Mouse (Mus musculus): ENCODE results near the gene Tnfrsf18. TPM values are rescaled to one million over a fixed set of nuclear protein-coding genes. Genes with fewer than 3 reads are reported as not detected.

The Tnfrsf18 gene
- polyA plus RNA-seq, 1 experiment: 7.9 TPM

- Histone ChIP-seq H3K4me1 (ENCODE audit: control insufficient read depth, insufficient read depth, low read length) (no peaks in the 10 kb centered on the region), H3K4me3 (replicated peaks; ENCODE audit: control insufficient read depth, low read depth, low read length) (no peak overlapping the region), H3K27ac (ENCODE audit: control insufficient read depth, insufficient read depth, low read depth, low read length, poor library complexity) (no peak overlapping the region)
- WGBS: 78% methylated on average over 9 of the region's 9 CpGs
- TF ChIP-seq CTCF (IDR thresholded peaks at IDR 0.05; ENCODE audit: control insufficient read depth, insufficient read depth, low read length) (no peak), POLR2A (IDR thresholded peaks at IDR 0.05; ENCODE audit: borderline replicate concordance, control insufficient read depth, low read depth, low read length) (no peak)
These were observed 32.9 kb downstream of the Tnfrsf18 start for GRCm38 (mm10) chr4:156058826-156059225.

- Histone ChIP-seq H3K27ac (ENCODE audit: control insufficient read depth, insufficient read depth, low read depth, low read length, poor library complexity) (no peak within 1 kb of the TSS), H3K4me3 (replicated peaks; ENCODE audit: control insufficient read depth, low read depth, low read length) (no peak within 1 kb of the TSS), H3K4me1 (ENCODE audit: control insufficient read depth, insufficient read depth, low read length) (no peaks in the 10 kb centered on the region)
- TF ChIP-seq POLR2A (IDR thresholded peaks at IDR 0.05; ENCODE audit: borderline replicate concordance, control insufficient read depth, low read depth, low read length): no peak
- 72% methylated on average over 5 of the region's 5 CpGs for WGBS
These were observed 33.3 kb downstream of the Tnfrsf18 start, which contains the start of gene Ttll10 for GRCm38 (mm10) chr4:156059261-156059660. Ttll10 (minus strand) TSS chr4:156059414.

- TF ChIP-seq CTCF (IDR thresholded peaks at IDR 0.05; ENCODE audit: control insufficient read depth, insufficient read depth, low read length) (no peak), POLR2A (IDR thresholded peaks at IDR 0.05; ENCODE audit: borderline replicate concordance, control insufficient read depth, low read depth, low read length) (no peak)
- Histone ChIP-seq H3K4me3 (replicated peaks; ENCODE audit: control insufficient read depth, low read depth, low read length) (no peak overlapping the region), H3K27ac (ENCODE audit: control insufficient read depth, insufficient read depth, low read depth, low read length, poor library complexity) (no peak overlapping the region), H3K4me1 (ENCODE audit: control insufficient read depth, insufficient read depth, low read length) (no peaks in the 10 kb centered on the region)
- WGBS: 64% methylated on average over 10 of the region's 10 CpGs
These were observed 33.7 kb downstream of the Tnfrsf18 start for GRCm38 (mm10) chr4:156059713-156060112.

DNA sequence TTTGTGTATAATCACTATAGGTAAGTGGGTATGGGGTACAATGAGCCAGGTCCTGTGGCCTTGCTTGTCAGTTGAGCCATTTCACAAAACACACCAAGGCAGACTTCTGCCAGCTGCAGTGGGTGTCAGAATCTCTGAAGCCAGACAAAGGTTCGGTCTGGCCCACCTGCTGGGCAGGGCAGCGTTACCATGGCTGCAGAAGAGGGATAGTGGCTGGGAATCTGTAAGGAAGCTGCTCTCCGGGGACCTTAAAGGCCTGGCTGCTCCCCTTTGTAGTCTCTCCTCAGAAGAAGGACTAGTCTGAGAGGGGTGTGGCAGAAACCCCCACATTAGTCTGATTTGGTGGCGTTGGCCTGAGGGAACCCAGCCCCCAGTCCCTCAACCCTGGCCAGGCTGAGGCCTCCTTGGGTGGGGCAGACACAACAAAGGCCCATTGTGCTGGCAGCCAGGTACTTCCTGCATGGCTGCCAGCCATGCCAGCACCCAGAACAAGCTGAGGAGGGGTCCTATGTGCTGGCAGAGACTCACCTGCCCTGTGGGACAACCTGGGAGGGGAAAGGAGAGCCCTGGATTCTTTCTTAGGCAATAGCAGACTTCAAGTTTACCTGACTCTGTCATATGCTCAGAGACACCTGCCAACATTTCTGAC, 38.0 kb downstream of the Tnfrsf18 start:
- Histone ChIP-seq H3K4me1 (ENCODE audit: control insufficient read depth, insufficient read depth, low read length) (peaks cover 5% of the 10 kb centered on the region), H3K4me3 (replicated peaks; ENCODE audit: control insufficient read depth, low read depth, low read length) (no peak overlapping the region), H3K27ac (ENCODE audit: control insufficient read depth, insufficient read depth, low read depth, low read length, poor library complexity) (no peak overlapping the region)
- no peak for TF ChIP-seq CTCF (IDR thresholded peaks at IDR 0.05; ENCODE audit: control insufficient read depth, insufficient read depth, low read length)
- no peak for TF ChIP-seq POLR2A (IDR thresholded peaks at IDR 0.05; ENCODE audit: borderline replicate concordance, control insufficient read depth, low read depth, low read length)
- WGBS: 70% methylated on average over 4 of the region's 4 CpGs

DNA sequence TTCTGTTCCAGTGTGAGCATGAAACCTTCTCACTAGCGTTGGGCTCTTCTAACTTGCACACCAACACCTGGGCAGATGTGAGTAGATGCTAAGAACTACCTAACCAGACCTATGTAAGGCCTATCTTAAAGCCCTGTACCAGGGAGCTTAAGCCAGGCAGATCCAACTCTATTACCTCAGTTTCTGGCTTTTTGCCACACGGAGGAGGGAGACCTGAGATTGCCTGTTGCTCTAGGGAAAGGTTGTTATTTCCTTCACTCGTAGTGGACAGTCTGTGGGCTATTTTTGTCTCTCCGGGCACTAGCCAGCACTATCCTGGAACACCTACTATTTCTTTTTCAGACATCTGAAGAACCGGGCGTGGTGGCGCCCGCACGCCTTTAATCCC, 38.5 kb downstream of the Tnfrsf18 start:
- Histone ChIP-seq H3K4me3 (replicated peaks; ENCODE audit: control insufficient read depth, low read depth, low read length) (no peak overlapping the region), H3K4me1 (ENCODE audit: control insufficient read depth, insufficient read depth, low read length) (peaks cover 5% of the 10 kb centered on the region), H3K27ac (ENCODE audit: control insufficient read depth, insufficient read depth, low read depth, low read length, poor library complexity) (no peak overlapping the region)
- TF ChIP-seq POLR2A (IDR thresholded peaks at IDR 0.05; ENCODE audit: borderline replicate concordance, control insufficient read depth, low read depth, low read length) (no peak), CTCF (IDR thresholded peaks at IDR 0.05; ENCODE audit: control insufficient read depth, insufficient read depth, low read length) (no peak)
- 83% methylated on average over 9 of the region's 9 CpGs for WGBS

GRCm38 (mm10) chr4:156065156-156065894, 39.4 kb downstream of the Tnfrsf18 start:
- no peak for TF ChIP-seq POLR2A (IDR thresholded peaks at IDR 0.05; ENCODE audit: borderline replicate concordance, control insufficient read depth, low read depth, low read length)
- 74% methylated on average over 10 of the region's 10 CpGs for WGBS
- Histone ChIP-seq H3K4me3 (replicated peaks; ENCODE audit: control insufficient read depth, low read depth, low read length) (no peak overlapping the region), H3K4me1 (ENCODE audit: control insufficient read depth, insufficient read depth, low read length) (peaks cover 5% of the 10 kb centered on the region), H3K27ac (ENCODE audit: control insufficient read depth, insufficient read depth, low read depth, low read length, poor library complexity) (no peak overlapping the region)

DNA sequence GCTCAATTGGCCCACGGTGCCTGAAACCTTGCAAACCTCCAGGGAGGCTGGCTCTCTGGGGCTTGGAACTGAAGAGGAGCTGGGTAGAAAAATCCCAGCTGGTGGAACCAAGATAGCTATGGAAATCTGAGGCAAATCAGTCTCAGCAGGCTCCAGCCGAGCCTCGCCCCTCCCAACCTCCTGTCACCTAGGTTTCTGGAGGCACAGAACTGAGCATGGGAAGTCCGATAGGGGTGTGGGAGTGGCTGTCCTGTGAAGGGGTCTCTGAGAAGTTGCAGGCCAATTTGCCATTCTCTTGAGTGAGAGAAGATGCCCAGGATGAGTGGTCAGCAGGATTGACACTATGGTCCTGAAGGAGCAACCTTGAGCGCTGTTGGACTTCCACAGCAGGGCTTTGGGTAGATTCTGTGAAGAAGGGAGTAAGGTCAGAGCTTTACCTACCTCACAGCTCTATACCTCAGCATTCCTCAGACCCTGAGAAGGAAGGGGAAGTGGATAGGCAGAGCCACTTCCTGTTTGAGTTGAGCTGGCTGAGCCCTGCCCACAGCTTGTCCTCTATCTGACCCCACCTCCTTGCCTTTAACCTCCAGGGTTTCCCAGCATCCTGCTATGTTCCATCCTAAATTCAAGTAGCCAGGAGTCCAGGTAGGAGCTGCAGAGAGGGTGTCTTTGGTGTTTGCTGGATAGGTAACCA, 41.4 kb downstream of the Tnfrsf18 start:
- Histone ChIP-seq H3K27ac (ENCODE audit: control insufficient read depth, insufficient read depth, low read depth, low read length, poor library complexity) (no peak overlapping the region), H3K4me3 (replicated peaks; ENCODE audit: control insufficient read depth, low read depth, low read length) (no peak overlapping the region), H3K4me1 (ENCODE audit: control insufficient read depth, insufficient read depth, low read length) (peaks cover 5% of the 10 kb centered on the region)
- TF ChIP-seq CTCF (IDR thresholded peaks at IDR 0.05; ENCODE audit: control insufficient read depth, insufficient read depth, low read length) (peak; percentile 2; the same call in 1 of the 2 replicates), POLR2A (IDR thresholded peaks at IDR 0.05; ENCODE audit: borderline replicate concordance, control insufficient read depth, low read depth, low read length) (no peak)
- 47% methylated on average over 5 of the region's 5 CpGs for WGBS

GRCm38 (mm10) chr4:156069701-156070100, 43.7 kb downstream of the Tnfrsf18 start:
- no peak overlapping the region for H3K27ac ChIP-seq (ENCODE audit: control insufficient read depth, insufficient read depth, low read depth, low read length, poor library complexity)
- H3K4me3 ChIP-seq (replicated peaks; ENCODE audit: control insufficient read depth, low read depth, low read length): no peak overlapping the region
- TF ChIP-seq POLR2A (IDR thresholded peaks at IDR 0.05; ENCODE audit: borderline replicate concordance, control insufficient read depth, low read depth, low read length): no peak
- TF ChIP-seq CTCF (IDR thresholded peaks at IDR 0.05; ENCODE audit: control insufficient read depth, insufficient read depth, low read length): no peak
- peaks cover 5% of the 10 kb centered on the region for H3K4me1 ChIP-seq (ENCODE audit: control insufficient read depth, insufficient read depth, low read length)
- 96% methylated on average over 8 of the region's 8 CpGs for WGBS
